Mouse (Mus musculus) embryonic facial prominence, embryonic 14.5 days (tissue): ENCODE measurements at regions not wholly inside any gene's neighbourhood (a gene's known extent, or its start where the extent isn't known, plus 50 kb on each side); places are given as distances from the start of the nearest gene placed in this dataset.
A peak's percentile ranks its signal among the peaks of the same experiment; 100 is the strongest.

Experiments
- ATAC-seq: fragments of 200-750 bp; cut with Nextera tagmentation; 2 replicates; pipeline ENCODE4 v1.8.0; 2017; ENCODE audit warnings: low read depth, moderate number of reproducible peaks, moderate TSS enrichment
- DNase-seq: peaks from one replicate; pipeline ENCODE4 v3.0.0-alpha.2; 2015; ENCODE audit warnings: low spot score
- H3K27ac ChIP-seq: fragments of 300-500 bp; sonication (generic); replicated peaks from 2 replicates; pipeline ENCODE4 v1.5.1; 2014; ENCODE audit warnings: low read depth, mild to moderate bottlenecking, low read length, moderate library complexity
- H3K27me3 ChIP-seq: fragments of 300-500 bp; sonication (generic); replicated peaks from 2 replicates; pipeline ENCODE4 v1.6.1; 2014; ENCODE audit warnings: low read length; ENCODE audit not compliant: control insufficient read depth, insufficient read depth
- H3K36me3 ChIP-seq: fragments of 300-500 bp; sonication (generic); 2 replicates; pipeline ENCODE4 v1.6.1; 2014; ENCODE audit warnings: low read length, mixed read lengths; ENCODE audit not compliant: control insufficient read depth, insufficient read depth
- H3K4me1 ChIP-seq: fragments of 300-500 bp; sonication (generic); 2 replicates; pipeline ENCODE4 v1.6.1; 2014; ENCODE audit warnings: antibody characterized with exemption, low read length; ENCODE audit not compliant: control insufficient read depth, insufficient read depth
- H3K4me2 ChIP-seq: fragments of 300-500 bp; sonication (generic); 2 replicates; pipeline ENCODE4 v1.6.1; 2014; ENCODE audit warnings: low read depth, mild to moderate bottlenecking, low read length, moderate library complexity, mixed read lengths
- H3K4me3 ChIP-seq: fragments of 300-500 bp; sonication (generic); 2 replicates; pipeline ENCODE4 v1.5.1; 2014; ENCODE audit warnings: low read depth, mild to moderate bottlenecking, low read length
- H3K9ac ChIP-seq: fragments of 300-500 bp; sonication (generic); 2 replicates; pipeline ENCODE4 v1.6.1; 2014; ENCODE audit warnings: low read depth, mild to moderate bottlenecking, low read length, moderate library complexity, mixed read lengths
- H3K9me3 ChIP-seq: fragments of 300-500 bp; sonication (generic); 2 replicates; pipeline ENCODE4 v1.6.1; 2016; ENCODE audit warnings: low read length; ENCODE audit not compliant: control insufficient read depth
- WGBS: fragments of 180-500 bp; shearing (Covaris S2); extraction: QIAGEN DNeasy Blood & Tissue Kit; methylation state at CpG from one replicate; pipeline ENCODE4 v1.1.7; 2014; 5-methylcytosine and 5-hydroxymethylcytosine counted together

DNA sequence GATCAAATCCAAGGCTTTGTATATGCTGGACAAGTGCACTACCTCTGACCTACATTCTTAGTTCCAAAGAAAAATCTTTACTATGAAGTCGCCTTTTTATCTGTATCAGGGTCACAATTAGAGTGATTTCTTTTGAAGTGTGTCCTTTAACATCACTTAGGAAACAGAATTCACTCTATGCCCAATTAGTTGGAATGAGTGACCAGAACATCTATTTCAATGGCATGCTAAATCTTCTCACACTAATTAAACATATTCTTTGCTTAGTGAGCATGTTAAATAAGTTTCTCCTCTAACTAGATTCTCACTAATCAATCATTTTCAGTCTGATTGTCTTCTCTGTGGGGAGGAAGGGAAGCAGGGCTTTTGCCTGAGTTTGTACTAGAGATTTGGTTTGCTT lies 84.9 kb downstream of the Arl6ip6 start:
- H3K4me3 ChIP-seq, result no peak overlapping the region
- ATAC-seq (no peak), DNase-seq (no peak)
- no peaks in the 10 kb centered on the region for H3K9me3 ChIP-seq
- H3K36me3 ChIP-seq, result no peaks in the 10 kb centered on the region
- H3K4me1 ChIP-seq, result no peaks in the 10 kb centered on the region
- WGBS, result 59% methylated on average over 1 of the region's 1 CpGs
- H3K27ac ChIP-seq, result no peak overlapping the region
- no peak overlapping the region for H3K4me2 ChIP-seq
- no peaks in the 10 kb centered on the region for H3K27me3 ChIP-seq
- no peak overlapping the region for H3K9ac ChIP-seq

- Histone ChIP-seq H3K9me3 (no peaks in the 10 kb centered on the region), H3K4me2 (no peak overlapping the region), H3K4me1 (no peaks in the 10 kb centered on the region), H3K36me3 (no peaks in the 10 kb centered on the region), H3K9ac (no peak overlapping the region), H3K27me3 (no peaks in the 10 kb centered on the region), H3K4me3 (no peak overlapping the region), H3K27ac (no peak overlapping the region)
- DNase-seq (no peak), ATAC-seq (no peak)
- WGBS, result 73% methylated on average over 2 of the region's 2 CpGs
Observed at GRCm38 (mm10) chr2:53301712-53302423, 110.3 kb downstream of the Arl6ip6 start.

- 33% methylated on average over 6 of the region's 6 CpGs for WGBS
- no peak overlapping the region for H3K4me3 ChIP-seq
Observed at GRCm38 (mm10) chr2:53330680-53331079, 139.2 kb downstream of the Arl6ip6 start.

DNA sequence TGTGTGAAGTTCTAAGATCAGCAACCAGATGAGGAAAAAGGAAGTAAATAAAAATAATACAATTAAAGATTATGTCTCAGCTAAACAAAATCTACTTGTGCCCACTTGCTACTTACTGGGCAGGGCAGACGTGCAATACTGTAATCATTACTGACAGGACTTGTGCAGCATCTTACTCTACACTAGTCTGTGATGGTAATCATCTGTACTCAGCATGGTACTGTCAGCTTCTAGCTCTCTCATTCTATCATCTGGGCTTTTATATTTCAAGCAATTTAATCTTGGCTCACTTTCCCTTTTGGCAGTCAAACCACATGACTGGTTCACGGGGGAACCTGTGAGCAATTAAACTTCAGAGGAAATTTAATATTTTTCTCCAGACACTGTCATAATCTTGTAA lies 167.5 kb downstream of the Arl6ip6 start:
- Histone ChIP-seq H3K4me1 (no peaks in the 10 kb centered on the region), H3K9ac (no peak overlapping the region), H3K9me3 (no peaks in the 10 kb centered on the region), H3K4me2 (no peak overlapping the region), H3K27me3 (no peaks in the 10 kb centered on the region), H3K27ac (no peak overlapping the region), H3K4me3 (no peak overlapping the region), H3K36me3 (no peaks in the 10 kb centered on the region)
- WGBS, result 32% methylated on average over 2 of the region's 2 CpGs
- DNase-seq (peak; percentile 28), ATAC-seq (no peak; the same call in 1 of the 2 replicates)

More at GRCm38 (mm10) chr2:53330680-53331079, 139.2 kb downstream of the Arl6ip6 start:
- Histone ChIP-seq H3K27ac (no peak overlapping the region), H3K36me3 (no peaks in the 10 kb centered on the region), H3K27me3 (no peaks in the 10 kb centered on the region), H3K4me2 (no peak overlapping the region), H3K9me3 (no peaks in the 10 kb centered on the region), H3K9ac (no peak overlapping the region), H3K4me1 (no peaks in the 10 kb centered on the region)
- ATAC-seq (no peak), DNase-seq (peak; percentile 55)

- WGBS, result 12% methylated on average over 1 of the region's 1 CpGs
- Histone ChIP-seq H3K4me3 (no peak overlapping the region), H3K9me3 (no peaks in the 10 kb centered on the region), H3K4me1 (no peaks in the 10 kb centered on the region), H3K36me3 (no peaks in the 10 kb centered on the region), H3K27ac (no peak overlapping the region), H3K4me2 (no peak overlapping the region), H3K9ac (no peak overlapping the region), H3K27me3 (no peaks in the 10 kb centered on the region)
- peak; percentile 53 for DNase-seq
- ATAC-seq, result no peak
Observed at GRCm38 (mm10) chr2:53382348-53382747, 190.8 kb downstream of the Arl6ip6 start.

DNA sequence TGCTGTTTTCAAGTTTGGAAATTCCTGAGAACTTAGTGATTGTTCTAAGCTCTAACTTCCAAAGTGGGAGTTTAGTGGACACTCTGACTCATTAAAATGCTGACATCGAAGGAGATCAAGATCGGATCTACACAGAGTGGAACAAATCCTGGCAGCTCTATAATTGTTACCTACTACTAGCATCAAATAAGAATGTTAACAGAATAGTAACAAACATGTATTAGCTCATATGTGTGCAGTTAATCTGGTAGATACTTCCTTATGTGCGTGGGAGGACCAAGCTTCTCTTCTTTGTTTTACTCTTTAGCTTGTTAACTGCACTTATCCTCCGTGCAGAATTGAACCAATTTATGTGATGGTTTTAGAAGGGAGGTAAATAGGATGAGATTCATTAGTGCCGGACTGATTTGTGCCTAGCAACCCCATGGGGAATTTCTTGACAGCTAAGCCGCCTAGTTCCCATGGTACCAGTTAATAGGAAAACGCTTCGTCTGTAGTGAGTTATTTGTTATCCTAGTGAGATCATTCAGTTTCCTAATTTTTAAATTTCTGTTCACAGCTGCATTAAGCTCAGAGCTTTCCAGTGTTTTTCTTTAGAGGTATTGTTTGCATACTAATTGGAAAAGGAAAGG lies 193.1 kb downstream of the Arl6ip6 start:
- Histone ChIP-seq H3K9ac (no peak overlapping the region), H3K36me3 (no peaks in the 10 kb centered on the region), H3K4me2 (no peak overlapping the region), H3K27me3 (no peaks in the 10 kb centered on the region), H3K4me1 (no peaks in the 10 kb centered on the region), H3K9me3 (no peaks in the 10 kb centered on the region), H3K4me3 (no peak overlapping the region), H3K27ac (no peak overlapping the region)
- DNase-seq (peak; percentile 55), ATAC-seq (peak; percentile 66)
- 61% methylated on average over 8 of the region's 8 CpGs for WGBS

DNA sequence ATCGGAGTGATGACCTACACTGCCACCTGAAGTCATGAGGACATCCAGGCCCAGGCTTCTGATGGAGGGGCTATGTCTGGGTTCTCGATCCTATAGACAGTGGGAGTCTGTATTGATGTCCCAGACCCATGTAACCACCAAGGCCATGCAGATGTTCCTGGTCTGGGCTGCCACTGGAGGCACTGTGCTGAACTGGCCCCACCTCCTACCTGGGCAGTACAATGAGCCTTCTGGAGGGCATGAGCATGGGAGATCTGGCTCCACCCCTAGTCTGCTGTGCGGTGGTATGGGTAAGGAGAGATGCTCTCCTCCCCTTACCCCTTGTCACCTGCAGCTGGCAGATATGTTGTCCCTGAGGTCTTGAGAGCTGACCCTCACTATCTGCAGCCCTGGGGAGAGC lies 197.1 kb downstream of the Arl6ip6 start:
- Histone ChIP-seq H3K4me2 (no peak overlapping the region), H3K27me3 (no peaks in the 10 kb centered on the region), H3K36me3 (no peaks in the 10 kb centered on the region), H3K9me3 (no peaks in the 10 kb centered on the region), H3K27ac (no peak overlapping the region), H3K9ac (no peak overlapping the region), H3K4me1 (no peaks in the 10 kb centered on the region), H3K4me3 (no peak overlapping the region)
- DNase-seq (no peak), ATAC-seq (no peak)
- WGBS, result 86% methylated on average over 3 of the region's 3 CpGs

DNA sequence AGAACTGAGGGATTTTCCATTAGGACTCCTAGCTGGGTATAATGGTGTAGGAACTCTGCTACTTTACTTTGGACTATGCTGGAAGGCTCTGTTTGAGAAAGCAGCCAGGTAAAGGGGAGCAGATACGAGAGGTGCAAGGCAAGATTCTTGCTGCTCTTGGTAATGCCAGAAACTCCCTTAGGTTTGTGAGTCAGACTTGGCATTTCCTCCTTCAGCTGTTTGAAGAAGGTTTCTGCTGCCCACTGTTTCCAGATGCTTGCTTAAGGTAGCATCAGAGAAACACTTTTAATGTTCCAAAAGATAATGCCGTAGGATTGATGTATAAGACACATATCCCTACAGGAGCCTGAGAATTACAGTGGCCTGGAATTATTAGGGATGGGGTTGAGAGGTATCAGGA lies 222.9 kb downstream of the Arl6ip6 start:
- H3K9ac ChIP-seq, result no peak overlapping the region
- no peaks in the 10 kb centered on the region for H3K36me3 ChIP-seq
- no peak overlapping the region for H3K4me2 ChIP-seq
- 87% methylated on average over 2 of the region's 2 CpGs for WGBS
- H3K27me3 ChIP-seq, result no peaks in the 10 kb centered on the region
- DNase-seq, result no peak
- H3K27ac ChIP-seq, result no peak overlapping the region
- no peaks in the 10 kb centered on the region for H3K4me1 ChIP-seq
- H3K4me3 ChIP-seq, result no peak overlapping the region
- no peak for ATAC-seq
- no peaks in the 10 kb centered on the region for H3K9me3 ChIP-seq
